Mouse (Mus musculus) MEL (cell line): Measurements from ENCODE around the gene Arl6ip5.

ENCODE experiments used
- BHLHE40 ChIP-seq: IDR thresholded peaks from 2 replicates; pipeline ENCODE4 v1.6.1; 2012; ENCODE audit warnings: low read depth, mild to moderate bottlenecking, inconsistent platforms, low read length, improper control_type of control experiment, borderline replicate concordance
- CTCF ChIP-seq, 3 experiments: IDR thresholded peaks in 2 of 3; conservative IDR thresholded peaks in 1 of 3; 2 replicates each; pipeline ENCODE4 v1.5.1; 2011 to 2012; ENCODE audit warnings: low read length in 3 of 3, low read depth in 2 of 3, mild to moderate bottlenecking in 2 of 3, improper control_type of control experiment in 1 of 3, inconsistent platforms in 1 of 3, mixed read lengths in 1 of 3, moderate library complexity in 1 of 3; ENCODE audit not compliant: control insufficient read depth in 1 of 3, insufficient read depth in 1 of 3, poor library complexity in 1 of 3, severe bottlenecking in 1 of 3
- GATA1 ChIP-seq: IDR thresholded peaks from 2 replicates; pipeline ENCODE4 v1.6.1; 2011; ENCODE audit warnings: low read depth, low read length, improper control_type of control experiment
- MEF2A ChIP-seq: IDR thresholded peaks from 2 replicates; pipeline ENCODE4 v1.6.1; 2014; ENCODE audit warnings: low read depth, mild to moderate bottlenecking, inconsistent platforms, low read length, improper control_type of control experiment; ENCODE audit not compliant: poor library complexity, insufficient replicate concordance, severe bottlenecking; ENCODE audit errors: extremely low read depth
- MYC ChIP-seq: IDR thresholded peaks from 2 replicates; pipeline ENCODE4 v1.6.1; 2011; ENCODE audit warnings: low read depth, mild to moderate bottlenecking, low read length, improper control_type of control experiment, moderate library complexity
- POLR2A ChIP-seq, 2 experiments: IDR thresholded peaks; 2 replicates each; pipeline ENCODE4 v1.6.1; 2011 to 2012; ENCODE audit warnings: low read length in 2 of 2, mild to moderate bottlenecking in 2 of 2, control low read depth in 1 of 2, improper control_type of control experiment in 1 of 2, low read depth in 1 of 2, moderate library complexity in 1 of 2; ENCODE audit not compliant: control insufficient read depth in 1 of 2, insufficient read depth in 1 of 2, poor library complexity in 1 of 2
- POLR2AphosphoS5 ChIP-seq: IDR thresholded peaks from 2 replicates; pipeline ENCODE4 v1.6.1; 2012; ENCODE audit warnings: low read depth, borderline replicate concordance, mild to moderate bottlenecking, inconsistent platforms, low read length, moderate library complexity, mixed read lengths
- USF1 ChIP-seq: IDR thresholded peaks from 2 replicates; pipeline ENCODE4 v1.6.1; 2014; ENCODE audit warnings: low read depth, mild to moderate bottlenecking, inconsistent platforms, low read length, improper control_type of control experiment, moderate library complexity
- USF2 ChIP-seq, 2 experiments: IDR thresholded peaks; 2 replicates each; pipeline ENCODE4 v1.6.1; 2011 to 2012; ENCODE audit warnings: improper control_type of control experiment in 2 of 2, low read length in 2 of 2, borderline replicate concordance in 1 of 2, inconsistent platforms in 1 of 2, low read depth in 1 of 2, mild to moderate bottlenecking in 1 of 2; ENCODE audit not compliant: insufficient read depth in 1 of 2
- ZMIZ1 ChIP-seq: IDR thresholded peaks from 2 replicates; pipeline ENCODE4 v1.6.1; 2012; ENCODE audit warnings: low read depth, mild to moderate bottlenecking, inconsistent platforms, low read length, improper control_type of control experiment, moderate library complexity

DNA sequence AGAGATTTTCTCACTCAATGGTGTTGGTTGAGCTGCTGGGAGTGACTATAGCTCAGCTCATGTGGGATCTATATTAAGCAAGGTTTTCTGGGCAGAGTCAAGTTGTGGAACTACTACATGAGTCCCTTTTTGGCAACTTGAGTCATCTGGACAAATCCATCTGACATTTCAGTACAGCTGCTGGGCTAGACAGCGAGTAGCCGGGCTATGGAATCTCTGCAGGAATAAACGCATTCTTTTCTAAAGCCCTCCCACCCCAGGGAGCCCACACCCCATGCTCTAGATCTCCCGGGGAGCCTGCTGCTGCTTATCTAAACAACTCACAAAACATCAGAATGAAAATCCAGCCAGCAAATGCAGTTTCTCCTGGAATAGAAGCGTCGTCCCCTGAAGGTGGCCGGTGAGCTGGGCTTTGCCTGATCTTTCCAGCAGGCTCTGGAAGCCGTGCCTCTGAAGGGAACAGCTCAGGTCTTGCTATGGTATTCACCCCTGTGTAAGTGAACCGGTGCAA lies 42.3 kb downstream of the Arl6ip5 start, which contains the start of gene Lmod3:
- no peak for TF ChIP-seq POLR2A (IDR thresholded peaks at IDR 0.05; ENCODE audit: control insufficient read depth in 1 of 2, insufficient read depth in 1 of 2, low read depth in 1 of 2, low read length in 2 of 2, poor library complexity in 1 of 2)
- no peak for TF ChIP-seq ZMIZ1
- TF ChIP-seq CTCF (IDR thresholded peaks at IDR 0.05 in 2 of 3, conservative IDR thresholded peaks at IDR 0.05 in 1 of 3; ENCODE audit: control insufficient read depth in 1 of 3, insufficient read depth in 1 of 3, low read depth in 2 of 3, low read length in 3 of 3, poor library complexity in 1 of 3, severe bottlenecking in 1 of 3), result no peak
- TF ChIP-seq POLR2AphosphoS5, result no peak
- TF ChIP-seq MEF2A, result no peak
- TF ChIP-seq MYC, result no peak
- no peak for TF ChIP-seq BHLHE40
- TF ChIP-seq USF2 (IDR thresholded peaks at IDR 0.05; ENCODE audit: borderline replicate concordance in 1 of 2, insufficient read depth in 1 of 2, low read depth in 1 of 2, low read length in 2 of 2), result no peak
- TF ChIP-seq USF1, result no peak
- TF ChIP-seq GATA1, result no peak
